Mouse (Mus musculus) limb, embryonic 11.5 days (tissue): ENCODE data around the gene Dus1l. TPM values are rescaled to one million over a fixed set of nuclear protein-coding genes. Genes with fewer than 3 reads are reported as not detected.
A peak's percentile ranks its signal among the peaks of the same experiment; 100 is the strongest.

Experiments
- ATAC-seq: fragments of 200-750 bp; cut with Nextera tagmentation; 2 replicates; pipeline ENCODE4 v1.8.0; 2017; ENCODE audit warnings: low read depth; ENCODE audit not compliant: insufficient number of reproducible peaks, low FRiP score, low TSS enrichment
- DNase-seq: peaks from one replicate; pipeline ENCODE4 v3.0.0-alpha.2; 2015; ENCODE audit warnings: low spot score
- H3K27ac ChIP-seq: fragments of 300-500 bp; sonication (generic); replicated peaks from 2 replicates; pipeline ENCODE4 v1.5.1; 2014; ENCODE audit warnings: low read depth, mild to moderate bottlenecking, low read length
- H3K27me3 ChIP-seq: fragments of 300-500 bp; sonication (generic); 2 replicates; pipeline ENCODE4 v1.6.1; 2014; ENCODE audit warnings: mild to moderate bottlenecking, low read length, mixed read lengths; ENCODE audit not compliant: control insufficient read depth, insufficient read depth
- H3K36me3 ChIP-seq: fragments of 300-500 bp; sonication (generic); 2 replicates; pipeline ENCODE4 v1.6.1; 2014; ENCODE audit warnings: mild to moderate bottlenecking, low read length, moderate library complexity, mixed read lengths; ENCODE audit not compliant: control insufficient read depth, insufficient read depth
- H3K4me1 ChIP-seq: fragments of 300-500 bp; sonication (generic); 2 replicates; pipeline ENCODE4 v1.6.1; 2014; ENCODE audit warnings: low read length, mixed read lengths; ENCODE audit not compliant: control insufficient read depth, insufficient read depth
- H3K4me2 ChIP-seq: fragments of 300-500 bp; sonication (generic); 2 replicates; pipeline ENCODE4 v1.6.1; 2014; ENCODE audit warnings: low read depth, mild to moderate bottlenecking, moderate library complexity; ENCODE audit not compliant: severe bottlenecking
- H3K4me3 ChIP-seq: fragments of 300-500 bp; sonication (generic); 2 replicates; pipeline ENCODE4 v1.5.1; 2014; ENCODE audit warnings: low read depth, low read length
- H3K9ac ChIP-seq: fragments of 300-500 bp; sonication (generic); 2 replicates; pipeline ENCODE4 v1.6.1; 2014; ENCODE audit warnings: mild to moderate bottlenecking, low read length
- H3K9me3 ChIP-seq: fragments of 300-500 bp; sonication (generic); 2 replicates; pipeline ENCODE4 v1.6.1; 2016; ENCODE audit warnings: low read length; ENCODE audit not compliant: control insufficient read depth
- WGBS: fragments of 180-500 bp; shearing (Covaris S2); extraction: QIAGEN DNeasy Blood & Tissue Kit; methylation state at CpG from one replicate; pipeline ENCODE4 v1.1.7; 2014; 5-methylcytosine and 5-hydroxymethylcytosine counted together
- polyA plus RNA-seq: library from polyadenylated mRNA; unstranded; fragments of >200 nt; fragmentation: Nextera tagmentation; extraction: Ambion mirVana; gene quantifications from 2 replicates; pipeline ENCODE4 v1.2.1, GENCODE M21; 2014

Gene Dus1l
- polyA plus RNA-seq, 1 experiment from 2014 or later, result 87.4 TPM

DNA sequence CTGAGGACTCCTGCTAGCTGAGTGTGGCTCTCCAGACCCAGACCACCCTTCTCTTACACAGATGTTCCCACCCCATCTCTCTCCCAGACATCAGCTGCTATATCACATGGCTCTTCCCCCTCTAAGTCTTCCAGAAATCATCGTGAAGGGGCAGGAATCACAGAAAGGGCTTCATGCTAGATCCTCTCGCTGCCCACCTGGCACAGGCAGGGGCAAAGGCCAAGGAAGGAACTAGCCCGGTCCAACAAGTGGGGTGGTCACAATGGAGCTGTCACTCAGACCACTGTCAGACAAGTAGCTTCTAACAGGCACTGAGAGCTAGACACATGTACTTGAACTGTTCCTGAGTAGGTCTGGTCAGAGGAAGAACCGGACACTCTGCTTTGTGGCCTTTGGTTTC is 32.2 kb upstream of the Dus1l start:
- WGBS, result 77% methylated on average over 4 of the region's 4 CpGs
- H3K27me3 ChIP-seq, result no peaks in the 10 kb centered on the region
- H3K9ac ChIP-seq, result no peak overlapping the region
- H3K27ac ChIP-seq, result no peak overlapping the region
- DNase-seq (no peak), ATAC-seq (no peak)
- no peaks in the 10 kb centered on the region for H3K36me3 ChIP-seq
- H3K4me2 ChIP-seq, result no peak overlapping the region
- peaks cover 10% of the 10 kb centered on the region for H3K4me1 ChIP-seq
- H3K4me3 ChIP-seq, result no peak overlapping the region
- no peaks in the 10 kb centered on the region for H3K9me3 ChIP-seq

DNA sequence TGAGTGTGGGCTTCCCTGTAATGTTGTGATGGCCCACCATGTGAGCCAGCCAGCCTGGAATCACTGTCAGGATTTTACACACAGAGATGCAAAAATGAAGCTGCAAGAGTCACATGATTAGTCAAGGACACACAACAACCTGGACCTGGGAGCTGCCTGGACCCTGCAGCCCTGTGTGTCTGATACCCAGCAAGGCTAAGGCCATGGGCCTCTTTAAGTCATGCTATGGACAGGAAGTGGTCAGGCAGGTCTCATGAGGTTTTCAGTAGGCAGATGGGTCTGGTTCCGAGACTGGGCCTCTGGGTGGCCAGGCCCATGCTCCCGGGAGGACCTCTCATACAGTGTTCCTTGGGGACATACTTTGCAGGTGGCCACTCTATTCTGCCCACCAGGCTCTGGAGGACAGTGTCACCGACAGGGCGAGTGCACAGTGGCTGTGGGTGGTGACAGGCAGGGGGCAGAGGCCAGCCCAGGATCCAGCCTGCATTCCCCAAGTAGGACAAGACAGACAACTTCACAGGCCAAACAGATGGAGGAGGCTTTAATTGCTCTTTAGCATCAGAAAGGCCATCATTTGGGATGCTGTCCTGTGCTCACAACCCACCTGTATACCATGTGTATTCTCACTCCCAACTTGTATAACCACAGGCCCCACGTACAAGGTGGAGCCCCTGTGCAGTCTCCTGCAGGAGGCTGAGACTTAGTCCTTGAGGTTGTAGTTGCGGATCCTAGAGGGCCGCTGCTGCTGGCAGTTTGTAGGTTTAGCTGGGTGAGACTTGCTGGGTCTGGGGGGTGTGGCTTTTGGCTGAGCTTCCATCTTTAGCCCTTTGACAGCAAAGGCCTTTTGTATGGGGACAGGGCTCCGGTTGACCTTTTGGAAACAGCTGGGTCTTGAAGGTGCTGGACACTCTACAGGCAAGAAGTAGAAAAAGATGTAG is 30.1 kb upstream of the Dus1l start:
- H3K27ac ChIP-seq, result peak overlapping the region; percentile 97
- peak overlapping the region; percentile 80; the same call in 1 of the 2 replicates for H3K9ac ChIP-seq
- peaks cover 26% of the 10 kb centered on the region for H3K4me1 ChIP-seq
- DNase-seq (no peak), ATAC-seq (no peak)
- WGBS, result 86% methylated on average over 8 of the region's 8 CpGs
- H3K4me3 ChIP-seq, result no peak overlapping the region
- H3K36me3 ChIP-seq, result peaks cover 5% of the 10 kb centered on the region
- H3K9me3 ChIP-seq, result no peaks in the 10 kb centered on the region
- H3K27me3 ChIP-seq, result no peaks in the 10 kb centered on the region
- no peak overlapping the region for H3K4me2 ChIP-seq

DNA sequence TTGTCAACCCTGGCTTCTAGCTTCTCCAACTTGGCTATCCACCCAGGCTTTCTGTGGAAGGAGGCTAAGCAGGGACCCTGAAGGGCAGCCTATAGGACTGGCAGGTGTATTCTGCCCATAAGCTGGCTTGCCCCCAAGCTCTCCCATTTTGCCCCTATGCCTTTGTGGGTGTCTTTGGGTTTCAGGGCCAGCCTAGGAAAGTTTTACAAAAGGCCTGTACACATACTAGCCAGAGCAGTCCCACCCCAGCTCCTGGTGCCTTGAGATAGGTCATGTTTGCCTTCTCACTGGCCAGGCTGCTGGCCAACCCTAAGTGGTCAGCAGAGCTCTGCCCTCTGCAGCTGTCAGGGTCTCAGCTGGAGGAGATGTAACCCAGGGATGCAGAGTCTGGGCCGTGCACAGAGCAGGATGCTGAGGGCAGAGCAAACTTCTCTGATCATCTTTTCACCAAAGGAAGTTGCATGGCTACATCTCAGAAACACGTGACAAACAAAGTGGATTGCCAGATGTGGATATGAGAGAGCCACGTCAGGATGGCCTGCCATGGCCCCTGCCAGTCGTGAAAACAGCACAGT is 29.2 kb upstream of the Dus1l start:
- H3K9me3 ChIP-seq, result no peaks in the 10 kb centered on the region
- peaks cover 10% of the 10 kb centered on the region for H3K36me3 ChIP-seq
- ATAC-seq (no peak), DNase-seq (peak; percentile 41)
- peak overlapping the region; percentile 97; the same call in 1 of the 2 replicates for H3K4me3 ChIP-seq
- H3K4me1 ChIP-seq, result peaks cover 27% of the 10 kb centered on the region
- peak overlapping the region; percentile 97 for H3K27ac ChIP-seq
- peak overlapping the region; percentile 97 for H3K4me2 ChIP-seq
- 26% methylated on average over 4 of the region's 4 CpGs for WGBS
- H3K27me3 ChIP-seq, result no peaks in the 10 kb centered on the region
- H3K9ac ChIP-seq, result peak overlapping the region; percentile 80

DNA sequence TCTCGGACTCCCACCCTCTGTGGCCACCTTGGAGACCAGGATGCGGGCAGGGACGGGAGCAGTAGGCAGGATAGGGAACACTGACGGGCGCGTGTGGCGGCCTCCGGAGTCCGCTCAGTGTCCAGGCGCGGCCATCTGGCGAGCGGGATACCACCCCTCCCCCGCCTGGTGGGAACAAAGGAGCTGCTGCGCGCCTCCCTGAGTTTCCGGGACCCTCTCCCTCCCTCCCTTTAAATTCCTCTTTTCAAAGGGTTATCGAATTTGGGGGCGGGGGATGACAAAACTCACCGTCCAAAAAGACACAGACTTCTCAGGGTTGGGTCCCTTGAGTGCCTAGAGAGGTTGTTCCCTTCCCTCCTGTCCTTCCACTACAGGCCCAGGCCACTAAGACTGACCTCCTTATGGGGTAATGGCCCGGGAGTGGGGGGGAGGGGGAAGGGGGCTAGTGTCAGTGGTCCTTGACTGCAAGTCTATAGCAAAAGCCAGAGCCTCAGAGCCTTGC is 28.6 kb upstream of the Dus1l start:
- DNase-seq (no peak), ATAC-seq (peak; percentile 79; the same call in 1 of the 2 replicates)
- no peaks in the 10 kb centered on the region for H3K27me3 ChIP-seq
- WGBS, result under 1% methylated on average over 20 of the region's 21 CpGs
- peaks cover 15% of the 10 kb centered on the region for H3K36me3 ChIP-seq
- H3K27ac ChIP-seq, result peak overlapping the region; percentile 97
- peak overlapping the region; percentile 80 for H3K9ac ChIP-seq
- no peaks in the 10 kb centered on the region for H3K9me3 ChIP-seq
- peak overlapping the region; percentile 97 for H3K4me3 ChIP-seq
- H3K4me1 ChIP-seq, result peaks cover 27% of the 10 kb centered on the region
- peak overlapping the region; percentile 97 for H3K4me2 ChIP-seq

DNA sequence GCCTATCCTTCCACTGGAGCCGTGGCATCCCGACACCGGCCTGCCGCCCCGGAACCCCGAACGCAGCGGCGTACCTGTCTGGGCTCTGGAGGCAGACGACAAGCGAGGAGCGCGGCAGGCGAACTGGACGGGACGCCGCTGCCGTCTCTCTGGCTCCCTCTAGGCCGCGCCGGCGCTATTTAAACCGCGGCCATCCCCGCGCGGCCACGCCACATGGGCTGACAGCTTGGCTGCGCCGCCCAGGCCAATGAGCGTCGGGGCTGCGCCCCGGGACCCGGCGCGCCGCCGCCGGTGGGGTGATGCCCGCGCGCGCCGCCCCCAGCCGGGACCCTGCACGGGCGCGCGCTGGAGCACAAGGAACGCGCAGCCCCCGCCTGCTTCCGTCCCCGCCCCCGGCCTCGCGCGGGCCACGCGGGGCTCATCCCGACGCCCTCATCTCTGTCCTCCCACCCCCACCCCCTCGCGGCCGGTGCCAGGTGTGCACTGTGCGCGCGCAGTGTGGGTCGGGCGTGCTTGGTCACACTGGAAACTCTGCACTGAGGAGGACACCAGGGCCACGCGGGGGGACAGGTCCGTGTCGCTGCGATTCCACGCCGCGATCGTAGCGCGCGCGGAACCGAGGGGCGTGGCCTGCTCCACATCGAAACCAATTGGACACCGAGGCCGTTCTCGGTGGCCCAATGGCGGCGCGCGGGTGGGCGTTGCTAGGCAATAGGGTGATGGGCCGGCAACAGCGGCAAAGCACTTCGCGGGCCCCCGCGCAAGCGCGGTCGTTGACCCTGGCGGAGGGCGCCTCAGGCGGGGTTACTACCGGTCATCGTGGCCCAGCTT is 28.0 kb upstream of the Dus1l start, which contains the start of gene Fasn:
TSS of gene Fasn (minus strand) at position 592 of the 831 bp plus-strand sequence.
- 0% methylated on average over 100 of the region's 109 CpGs for whole genome bisulfite sequencing

DNA sequence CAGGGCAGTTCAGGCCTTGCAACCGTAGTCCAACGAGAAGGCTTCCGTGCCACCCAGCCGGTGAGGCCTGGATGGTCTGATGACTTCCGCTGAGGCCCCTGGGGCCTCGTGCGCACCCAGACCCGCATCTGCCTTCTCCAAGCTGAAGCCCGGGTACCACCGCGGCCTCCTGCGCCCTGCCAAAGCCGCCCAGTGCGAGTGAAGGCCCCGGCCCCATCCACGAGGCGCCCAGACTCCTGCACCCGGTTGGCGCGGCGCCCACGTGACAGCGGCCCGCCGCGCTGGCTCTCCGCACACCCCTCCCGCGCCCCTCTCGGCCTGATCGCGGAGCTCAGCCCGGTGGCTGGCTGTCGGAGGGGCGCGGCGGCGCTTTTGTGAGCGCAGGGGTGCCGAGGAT is 27.3 kb upstream of the Dus1l start:
- whole genome bisulfite sequencing, result under 1% methylated on average over 34 of the region's 40 CpGs
- Histone ChIP-seq H3K36me3 (peaks cover 25% of the 10 kb centered on the region), H3K4me3 (peak overlapping the region; percentile 97), H3K4me1 (peaks cover 27% of the 10 kb centered on the region), H3K9ac (peak overlapping the region; percentile 80), H3K4me2 (peak overlapping the region; percentile 97), H3K27me3 (no peaks in the 10 kb centered on the region), H3K27ac (peak overlapping the region; percentile 97), H3K9me3 (no peaks in the 10 kb centered on the region)
- DNase-seq (no peak), ATAC-seq (peak; percentile 40; the same call in 1 of the 2 replicates)

More for the DNA sequence above, 28.0 kb upstream of the Dus1l start, which contains the start of gene Fasn:
- ATAC-seq (peak; percentile 88), DNase-seq (peak; percentile 99)
- Histone ChIP-seq H3K4me3 (peak within 1 kb of the TSS; percentile 97), H3K9ac (peak within 1 kb of the TSS; percentile 80), H3K27me3 (no peaks in the 10 kb centered on the region), H3K9me3 (no peaks in the 10 kb centered on the region), H3K4me2 (peak within 1 kb of the TSS; percentile 97), H3K36me3 (peaks cover 19% of the 10 kb centered on the region), H3K4me1 (peaks cover 27% of the 10 kb centered on the region), H3K27ac (peak within 1 kb of the TSS; percentile 97)

DNA sequence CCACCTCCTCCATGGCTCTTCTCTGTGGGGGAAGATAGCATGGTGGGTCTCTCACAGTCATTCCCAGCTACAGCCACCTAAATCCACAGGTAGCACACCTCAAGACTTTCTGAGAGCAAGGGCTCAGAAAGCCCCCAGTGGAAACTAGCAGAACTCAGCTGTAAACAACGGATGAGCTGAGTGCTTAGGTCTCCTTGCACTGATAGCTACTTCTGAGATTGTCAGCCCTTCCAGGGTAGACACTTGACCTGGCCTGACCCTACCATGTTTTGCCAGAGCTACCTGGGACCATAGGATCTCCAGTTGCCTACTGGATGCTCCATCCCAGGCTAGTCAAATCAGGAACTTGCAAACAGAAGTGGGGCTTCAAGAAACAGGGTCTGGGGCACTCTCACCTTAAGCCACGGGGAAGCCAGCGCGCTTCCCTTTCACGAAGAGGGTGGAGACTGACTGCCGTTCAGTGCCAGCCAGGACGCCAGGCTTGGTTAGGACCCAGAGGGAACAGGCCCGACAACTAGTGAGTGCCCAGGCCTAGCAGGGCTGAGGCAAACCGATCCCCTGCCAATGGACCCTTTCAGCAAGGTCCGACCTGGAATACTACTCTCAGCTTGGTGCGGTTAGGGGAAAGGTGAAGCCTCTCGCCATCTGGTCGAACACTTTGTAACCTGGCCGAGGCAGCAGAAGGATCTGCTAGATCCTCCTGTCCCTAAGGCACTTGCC is 26.8 kb upstream of the Dus1l start:
- H3K4me2 ChIP-seq, result peak overlapping the region; percentile 97
- H3K9me3 ChIP-seq, result no peaks in the 10 kb centered on the region
- H3K4me3 ChIP-seq, result peak overlapping the region; percentile 97
- peaks cover 27% of the 10 kb centered on the region for H3K4me1 ChIP-seq
- H3K27ac ChIP-seq, result peak overlapping the region; percentile 97
- H3K9ac ChIP-seq, result peak overlapping the region; percentile 80
- under 1% methylated on average over 14 of the region's 14 CpGs for WGBS
- DNase-seq, result no peak
- no peaks in the 10 kb centered on the region for H3K27me3 ChIP-seq
- H3K36me3 ChIP-seq, result peaks cover 31% of the 10 kb centered on the region
- ATAC-seq, result no peak
